Comparison of ENCODE assay signal across 22 mouse cellular contexts in genomic region chr4:129683901-129684493, GRCm38 (mm10). TPM values are rescaled to one million over a fixed set of nuclear protein-coding genes. Genes with fewer than 3 reads are reported as not detected.
DNase-seq lines count a peak whose midpoint lies in the region; ATAC-seq lines count a peak whose summit lies in the region.
"Had no signal": no experiment of that assay in that cellular context is flagged by ENCODE, and none has a peak within 500 bp of the region (broad histone marks: within the 10 kb centered on the region; RNA-seq: fewer than 3 reads in every experiment).

No protein-coding gene starts in this region.

- peaks cover 6% of the 10 kb centered on the region for H3K4me1 ChIP-seq in kidney, embryonic 15.5 days
- H3K4me1 ChIP-seq: forebrain, embryonic 13.5 days; heart, embryonic 12.5 days; hindbrain, embryonic 10.5 days; midbrain, embryonic 13.5 days had no signal

- H3K9ac ChIP-seq in kidney, embryonic 15.5 days = no peak overlapping the region
- H3K9ac ChIP-seq: forebrain, embryonic 13.5 days; heart, embryonic 12.5 days; liver, postnatal 0 days; midbrain, embryonic 13.5 days had no signal

- peak overlapping the region; percentile 79 for H3K27ac ChIP-seq in kidney, embryonic 15.5 days
- H3K27ac ChIP-seq: forebrain, embryonic 13.5 days; gastrocnemius, adult 2 months; hindbrain, embryonic 10.5 days; left cerebral cortex, adult 2 months; midbrain, embryonic 13.5 days had no signal

- intact Hi-C loops in gastrocnemius, postnatal 36 days (cut with DNase I) = no loop called here

- H3K27me3 ChIP-seq in kidney, embryonic 15.5 days = no peaks in the 10 kb centered on the region
- H3K27me3 ChIP-seq: forebrain, embryonic 13.5 days; heart, embryonic 12.5 days; midbrain, embryonic 13.5 days had no signal

- 71% methylated on average over 11 of the region's 11 CpGs for WGBS in kidney, embryonic 15.5 days

- peak; percentile 89 for ATAC-seq in kidney, embryonic 15.5 days (replicated peaks; ENCODE audit: low FRiP score)
- ATAC-seq: forebrain, embryonic 13.5 days; hindbrain, embryonic 16.5 days; intestine, embryonic 16.5 days; liver, postnatal 0 days; midbrain, embryonic 13.5 days had no signal

- H3K4me3 ChIP-seq in kidney, embryonic 15.5 days (replicated peaks) = no peak overlapping the region
- H3K4me3 ChIP-seq: forebrain, embryonic 13.5 days; gastrocnemius, adult 2 months; heart, embryonic 12.5 days; hindbrain, embryonic 10.5 days; left cerebral cortex, adult 2 months; midbrain, embryonic 13.5 days had no signal

- H3K36me3 ChIP-seq in kidney, embryonic 15.5 days = peaks cover 90% of the 10 kb centered on the region

- H3K4me2 ChIP-seq in kidney, embryonic 15.5 days = peak overlapping the region; percentile 19
- H3K4me2 ChIP-seq: forebrain, embryonic 13.5 days; heart, embryonic 12.5 days; midbrain, embryonic 13.5 days had no signal

- DNase-seq in heart, adult 11 months = peak; percentile 82
- no peak for DNase-seq in heart, adult 8-10 months (ENCODE audit: low spot score)
- peak; percentile 91 for DNase-seq in kidney, adult 11 months
- peak; percentile 77 to 89 for DNase-seq in kidney, postnatal 36 days
- DNase-seq in cerebellum, postnatal 10 days = no peak
- no peak for DNase-seq in cerebellum, adult 9-11 months
- no peak for DNase-seq in gastrocnemius, postnatal 36 days
- DNase-seq: adrenal gland, adult 2 months; cerebellum, adult 18-20 months; gastrocnemius, adult 2 months; heart, postnatal 10 days; liver; liver, postnatal 0 days; lung, postnatal 10 days had no signal

- no peaks in the 10 kb centered on the region for H3K9me3 ChIP-seq in kidney, embryonic 15.5 days (replicated peaks)
- H3K9me3 ChIP-seq: forebrain, embryonic 13.5 days; heart, embryonic 12.5 days; hindbrain, embryonic 10.5 days; midbrain, embryonic 13.5 days had no signal

RNA-seq across cellular contexts. Expression of gene Kpna6, which starts 11.4 kb away (rescaled TPM):
- total RNA-seq in heart, adult 8-10 months (2022) = 10 to 100 TPM; 59.7 to 77.9 (median 72.2) TPM
- 18.6 and 18.7 TPM in 2 replicates for polyA plus RNA-seq in kidney, embryonic 15.5 days (2015; fragmentation: Nextera tagmentation; extraction: Ambion mirVana)
- 10 to 100 TPM; 64.5 to 67.4 TPM for total RNA-seq in gastrocnemius, postnatal 36 days (2021)

RNA-seq across cellular contexts. Expression of gene Tmem39b, which starts 12.6 kb away (rescaled TPM):
- 1 to 10 TPM; 3.8 to 5.7 (median 5.3) TPM for total RNA-seq in heart, adult 8-10 months (2022)
- polyA plus RNA-seq in kidney, embryonic 15.5 days (2015; fragmentation: Nextera tagmentation; extraction: Ambion mirVana) = 20.2 and 21.6 TPM in 2 replicates
- 1 to 10 TPM; 2.5 to 3.3 TPM for total RNA-seq in gastrocnemius, postnatal 36 days (2021)

RNA-seq across cellular contexts. Expression of gene Txlna, which starts 43.1 kb away (rescaled TPM):
- 10 to 100 TPM; 23.2 to 30.1 (median 25.8) TPM for total RNA-seq in heart, adult 8-10 months (2022)
- polyA plus RNA-seq in kidney, embryonic 15.5 days (2015; fragmentation: Nextera tagmentation; extraction: Ambion mirVana) = 82.1 and 84.4 TPM in 2 replicates
- total RNA-seq in gastrocnemius, postnatal 36 days (2021) = 10 to 100 TPM; 15.2 to 17.2 TPM

RNA-seq across cellular contexts. Expression of gene Khdrbs1, which starts 58.1 kb away (rescaled TPM):
- total RNA-seq in heart, adult 8-10 months (2022) = 10 to 100 TPM; 33.9 to 38.6 (median 37.7) TPM
- 118 and 125 TPM in 2 replicates for polyA plus RNA-seq in kidney, embryonic 15.5 days (2015; fragmentation: Nextera tagmentation; extraction: Ambion mirVana)
- total RNA-seq in gastrocnemius, postnatal 36 days (2021) = 10 to 100 TPM; 20.2 to 26.5 TPM

Comparison
In these comparisons a context has a peak if more than half of its experiments do, and no peak if none do; other contexts are left out.
1. DNase-seq: peak in heart, adult 11 months (single experiment), kidney, adult 11 months (single experiment) and kidney, postnatal 36 days (2 of 2); none in heart, adult 8-10 months (single experiment), cerebellum, postnatal 10 days (0 of 2), cerebellum, adult 9-11 months (single experiment) and gastrocnemius, postnatal 36 days (0 of 2).